Mouse (Mus musculus): ENCODE results near the gene C1qtnf1.

- TF ChIP-seq CTCF (conservative IDR thresholded peaks at IDR 0.05; ENCODE audit: insufficient read depth, insufficient read length, low read depth, low read length): no peak
- TF ChIP-seq POLR2A (IDR thresholded peaks at IDR 0.05; ENCODE audit: low read depth, low read length): no peak
Observed at GRCm38 (mm10) chr11:118471676-118472075, 43.7 kb downstream of the C1qtnf1 start.
